8 mouse cellular contexts compared by ENCODE assay signal in genomic region chr7:44373889-44374652, GRCm38 (mm10). TPM values are rescaled to one million over a fixed set of nuclear protein-coding genes. Genes with fewer than 3 reads are reported as not detected.
A peak's percentile ranks its signal among the peaks of the same experiment; 100 is the strongest.
DNase-seq lines count a peak whose midpoint lies in the region; ATAC-seq and TF ChIP-seq lines count a peak whose summit lies in the region.

No protein-coding gene starts in this region.

- peak overlapping the region; percentile 80 for H3K4me2 ChIP-seq in embryonic facial prominence, embryonic 13.5 days
- peak overlapping the region; percentile 84 for H3K4me2 ChIP-seq in kidney, embryonic 14.5 days (replicated peaks; ENCODE audit: low read depth, low read length)
- H3K4me2 ChIP-seq in limb, embryonic 14.5 days (replicated peaks; ENCODE audit: low read depth, low read length, severe bottlenecking): peak overlapping the region; percentile 93
- peak overlapping the region; percentile 74 for H3K4me2 ChIP-seq in midbrain, embryonic 16.5 days (ENCODE audit: low read length)

- H3K9ac ChIP-seq in embryonic facial prominence, embryonic 13.5 days: peak overlapping the region; percentile 78
- peak overlapping the region; percentile 69 for H3K9ac ChIP-seq in kidney, embryonic 14.5 days (ENCODE audit: low read depth, low read length)
- H3K9ac ChIP-seq in limb, embryonic 14.5 days (ENCODE audit: low read depth, low read length, severe bottlenecking): peak overlapping the region; percentile 66
- H3K9ac ChIP-seq in midbrain, embryonic 16.5 days (ENCODE audit: low read depth, low read length): peak overlapping the region; percentile 72

- H3K36me3 ChIP-seq in embryonic facial prominence, embryonic 13.5 days: no peaks in the 10 kb centered on the region
- no peaks in the 10 kb centered on the region for H3K36me3 ChIP-seq in kidney, embryonic 14.5 days (ENCODE audit: control insufficient read depth, insufficient read depth, low read length)
- no peaks in the 10 kb centered on the region for H3K36me3 ChIP-seq in limb, embryonic 14.5 days (ENCODE audit: control insufficient read depth, insufficient read depth, low read length)
- H3K36me3 ChIP-seq in midbrain, embryonic 16.5 days (ENCODE audit: control insufficient read depth, insufficient read depth, low read length): no peaks in the 10 kb centered on the region
- no peaks in the 10 kb centered on the region for H3K36me3 ChIP-seq in spleen, adult 2 months (ENCODE audit: control insufficient read depth, insufficient read depth, low read length)

- no peak for TF ChIP-seq CTCF in spleen, adult 2 months (IDR thresholded peaks at IDR 0.05; ENCODE audit: extremely low read depth, insufficient read depth, insufficient read length, insufficient replicate concordance)

- H3K27me3 ChIP-seq in embryonic facial prominence, embryonic 13.5 days: peaks cover 8% of the 10 kb centered on the region
- H3K27me3 ChIP-seq in kidney, embryonic 14.5 days (ENCODE audit: control insufficient read depth, insufficient read depth, low read length): no peaks in the 10 kb centered on the region
- H3K27me3 ChIP-seq in limb, embryonic 14.5 days (ENCODE audit: control insufficient read depth, insufficient read depth, low read length): no peaks in the 10 kb centered on the region
- no peaks in the 10 kb centered on the region for H3K27me3 ChIP-seq in midbrain, embryonic 16.5 days (ENCODE audit: control insufficient read depth, insufficient read depth, low read depth, low read length)
- H3K27me3 ChIP-seq in spleen, adult 2 months (ENCODE audit: control insufficient read depth, insufficient read depth, low read length): no peaks in the 10 kb centered on the region

- H3K9me3 ChIP-seq in embryonic facial prominence, embryonic 13.5 days: no peaks in the 10 kb centered on the region
- no peaks in the 10 kb centered on the region for H3K9me3 ChIP-seq in kidney, embryonic 14.5 days (ENCODE audit: control insufficient read depth, low read length)
- H3K9me3 ChIP-seq in limb, embryonic 14.5 days (ENCODE audit: control insufficient read depth, low read length): no peaks in the 10 kb centered on the region
- no peaks in the 10 kb centered on the region for H3K9me3 ChIP-seq in midbrain, embryonic 16.5 days (replicated peaks; ENCODE audit: control insufficient read depth, low read length, poor library complexity, severe bottlenecking)

- H3K27ac ChIP-seq in embryonic facial prominence, embryonic 13.5 days: peak overlapping the region; percentile 78
- peak overlapping the region; percentile 55; the same call in 1 of the 2 replicates for H3K27ac ChIP-seq in kidney, embryonic 14.5 days (ENCODE audit: low read depth, low read length)
- H3K27ac ChIP-seq in limb, embryonic 14.5 days (replicated peaks; ENCODE audit: low read depth, low read length): peak overlapping the region; percentile 3; the same call in 1 of the 2 replicates
- peak overlapping the region; percentile 80 for H3K27ac ChIP-seq in midbrain, embryonic 16.5 days (ENCODE audit: low read length)
- H3K27ac ChIP-seq in spleen, adult 2 months (ENCODE audit: insufficient read depth, low read length): no peak overlapping the region; the same call in 1 of the 2 replicates

- H3K4me1 ChIP-seq in embryonic facial prominence, embryonic 13.5 days: peaks cover 14% of the 10 kb centered on the region
- peaks cover 5% of the 10 kb centered on the region; the same call in 1 of the 2 replicates for H3K4me1 ChIP-seq in kidney, embryonic 14.5 days (ENCODE audit: control insufficient read depth, insufficient read depth, low read length)
- peaks cover 6% of the 10 kb centered on the region for H3K4me1 ChIP-seq in limb, embryonic 14.5 days (ENCODE audit: control insufficient read depth, insufficient read depth, low read length)
- H3K4me1 ChIP-seq in midbrain, embryonic 16.5 days (ENCODE audit: control insufficient read depth, insufficient read depth, low read length): peaks cover 13% of the 10 kb centered on the region
- H3K4me1 ChIP-seq in spleen, adult 2 months (ENCODE audit: control insufficient read depth, insufficient read depth, insufficient read length): no peaks in the 10 kb centered on the region; the same call in 1 of the 2 replicates

- 1% methylated on average over 19 of the region's 19 CpGs for WGBS in embryonic facial prominence, embryonic 13.5 days
- WGBS in kidney, embryonic 14.5 days: under 1% methylated on average over 19 of the region's 19 CpGs
- 0% methylated on average over 19 of the region's 19 CpGs for WGBS in limb, embryonic 14.5 days
- under 1% methylated on average over 19 of the region's 19 CpGs for WGBS in midbrain, embryonic 16.5 days
- 0% methylated on average over 18 of the region's 19 CpGs for WGBS in spleen, adult 2 months

- peak overlapping the region; percentile 64 for H3K4me3 ChIP-seq in embryonic facial prominence, embryonic 13.5 days
- H3K4me3 ChIP-seq in kidney, embryonic 14.5 days (ENCODE audit: low read length): peak overlapping the region; percentile 64
- peak overlapping the region; percentile 60 for H3K4me3 ChIP-seq in limb, embryonic 14.5 days (replicated peaks; ENCODE audit: low read length)
- H3K4me3 ChIP-seq in midbrain, embryonic 16.5 days (ENCODE audit: low read depth, low read length): peak overlapping the region; percentile 56
- H3K4me3 ChIP-seq in spleen, adult 2 months (ENCODE audit: extremely low read depth, insufficient read depth, insufficient read length): peak overlapping the region; percentile 64

- no peak for TF ChIP-seq POLR2A in limb, embryonic 14.5 days (IDR thresholded peaks at IDR 0.05; ENCODE audit: borderline replicate concordance, extremely low read depth, insufficient read depth, insufficient read length)
- TF ChIP-seq POLR2A in spleen, adult 2 months (IDR thresholded peaks at IDR 0.05; ENCODE audit: low read depth, low read length): no peak

- peak; percentile 85 for ATAC-seq in embryonic facial prominence, embryonic 13.5 days (ENCODE audit: insufficient number of reproducible peaks, insufficient read depth, low FRiP score, low TSS enrichment, low read depth)
- ATAC-seq in kidney, embryonic 14.5 days (ENCODE audit: low FRiP score, low TSS enrichment): peak; percentile 91
- ATAC-seq in limb, embryonic 14.5 days (ENCODE audit: low FRiP score, low read depth): peak; percentile 91
- peak; percentile 94 for ATAC-seq in midbrain, embryonic 16.5 days

- DNase-seq in 3134 (ENCODE audit: extremely low read depth, insufficient read length, low spot score): peak; percentile 73
- DNase-seq in adrenal gland, postnatal 14 days: peak; percentile 86
- peak; percentile 96 for DNase-seq in heart, adult 9 months (ENCODE audit: low spot score in 2 of 2)
- peak; percentile 94 for DNase-seq in limb, embryonic 14.5 days (ENCODE audit: low spot score)
- peak; percentile 69 to 83 for DNase-seq in spleen, adult 2 months (ENCODE audit: low read depth in 1 of 2, low spot score in 2 of 2)

RNA-seq across cellular contexts. Expression of gene Syt3, which starts 9.8 kb away (rescaled TPM):
- total RNA-seq in adrenal gland, postnatal 14 days (2021): 2.6 and 3.9 TPM in 2 replicates
- 4.1 and 4.9 TPM in 2 replicates for polyA plus RNA-seq in embryonic facial prominence, embryonic 13.5 days (2015; fragmentation: Nextera tagmentation; extraction: Ambion mirVana)
- 1.4 and 2.3 TPM in 2 replicates for polyA plus RNA-seq in kidney, embryonic 14.5 days (2014; fragmentation: Nextera tagmentation; extraction: Ambion mirVana)
- 3.3 and 3.8 TPM in 2 replicates for polyA plus RNA-seq in limb, embryonic 14.5 days (2012; rRNA removed)
- 2.2 and 4.6 TPM in 2 replicates for polyA plus RNA-seq in limb, embryonic 14.5 days (2014; fragmentation: Nextera tagmentation; extraction: Ambion mirVana)
- polyA plus RNA-seq in midbrain, embryonic 16.5 days (2015; fragmentation: Nextera tagmentation; extraction: Ambion mirVana): 57.4 and 73.2 TPM in 2 replicates
- 1.2 and 2.5 TPM in 2 replicates for polyA plus RNA-seq in spleen, adult 2 months (2012; rRNA removed)

RNA-seq across cellular contexts. Expression of gene 1700008O03Rik, which starts 11.5 kb away (rescaled TPM):
- 0.59 and 0.71 TPM in 2 replicates for total RNA-seq in adrenal gland, postnatal 14 days (2021)
- polyA plus RNA-seq in embryonic facial prominence, embryonic 13.5 days (2015; fragmentation: Nextera tagmentation; extraction: Ambion mirVana): 0.19 and 1.4 TPM in 2 replicates
- polyA plus RNA-seq in kidney, embryonic 14.5 days (2014; fragmentation: Nextera tagmentation; extraction: Ambion mirVana): 1.0 and 1.5 TPM in 2 replicates
- polyA plus RNA-seq in limb, embryonic 14.5 days (2012; rRNA removed): 2.1 and 2.7 TPM in 2 replicates
- 0.67 and 0.73 TPM in 2 replicates for polyA plus RNA-seq in limb, embryonic 14.5 days (2014; fragmentation: Nextera tagmentation; extraction: Ambion mirVana)
- polyA plus RNA-seq in midbrain, embryonic 16.5 days (2015; fragmentation: Nextera tagmentation; extraction: Ambion mirVana): 2.0 and 3.6 TPM in 2 replicates
- polyA plus RNA-seq in spleen, adult 2 months (2012; rRNA removed): 0.40 and 0.68 TPM in 2 replicates

RNA-seq across cellular contexts. Expression of gene Lrrc4b, which starts 54.7 kb away (rescaled TPM):
- total RNA-seq in adrenal gland, postnatal 14 days (2021): 6.1 and 7.7 TPM in 2 replicates
- polyA plus RNA-seq in embryonic facial prominence, embryonic 13.5 days (2015; fragmentation: Nextera tagmentation; extraction: Ambion mirVana): 1.5 and 1.6 TPM in 2 replicates
- polyA plus RNA-seq in kidney, embryonic 14.5 days (2014; fragmentation: Nextera tagmentation; extraction: Ambion mirVana): 0.50 and 0.70 TPM in 2 replicates
- polyA plus RNA-seq in limb, embryonic 14.5 days (2012; rRNA removed): 15.3 and 23.0 TPM in 2 replicates
- polyA plus RNA-seq in limb, embryonic 14.5 days (2014; fragmentation: Nextera tagmentation; extraction: Ambion mirVana): 1.6 and 1.8 TPM in 2 replicates
- polyA plus RNA-seq in midbrain, embryonic 16.5 days (2015; fragmentation: Nextera tagmentation; extraction: Ambion mirVana): 14.3 and 15.9 TPM in 2 replicates
- polyA plus RNA-seq in spleen, adult 2 months (2012; rRNA removed): 0.22 and 0.23 TPM in 2 replicates
